Mouse (Mus musculus) megakaryocyte, embryonic 14.5 days (primary cell): ENCODE data around the gene Map2.

Experiments
- FLI1 ChIP-seq: IDR thresholded peaks from 2 replicates; pipeline ENCODE4 v1.6.1; 2012; ENCODE audit warnings: low read length, inconsistent platforms, mixed read lengths
- GATA1 ChIP-seq: IDR thresholded peaks from 3 replicates; pipeline ENCODE4 v1.6.1; 2012; ENCODE audit warnings: mixed read lengths, low read length, inconsistent platforms, borderline replicate concordance

DNA sequence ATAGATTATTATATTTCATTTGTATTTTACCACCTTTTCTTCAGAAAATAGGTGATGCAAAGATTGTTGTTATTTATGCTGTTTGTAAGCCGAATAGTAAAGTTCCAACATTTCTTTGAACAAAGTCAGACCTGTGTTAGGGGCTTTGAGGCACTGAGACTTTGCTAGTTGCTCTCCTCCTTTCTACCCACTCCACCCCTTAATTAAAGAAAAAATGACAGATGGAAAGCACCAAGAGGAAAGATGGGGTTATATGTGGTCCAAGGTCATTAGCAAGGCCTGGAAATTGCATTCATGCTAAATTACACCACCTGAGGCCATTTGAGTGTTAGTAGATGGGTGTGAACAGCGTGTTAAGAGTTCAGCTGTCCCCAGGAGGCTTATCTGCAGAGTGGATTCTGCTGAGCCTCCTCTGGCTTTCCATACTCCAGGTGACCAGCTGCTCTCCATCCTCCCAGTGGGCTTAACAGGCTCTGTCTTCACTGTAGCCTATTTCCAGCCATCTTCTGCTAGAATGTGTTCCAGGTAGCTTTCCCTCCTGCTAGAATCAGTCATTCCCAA is 160.7 kb downstream of the Map2 start:
- TF ChIP-seq GATA1 = no peak
- TF ChIP-seq FLI1 = no peak
